Mouse (Mus musculus) erythroblast, embryonic 14.5 days (primary cell): Measurements from ENCODE around the gene Eml3. TPM values are rescaled to one million over a fixed set of nuclear protein-coding genes. Genes with fewer than 3 reads are reported as not detected.

Experiments
- H3K27me3 ChIP-seq: 2 replicates; pipeline ENCODE4 v1.6.1; 2012; ENCODE audit warnings: inconsistent platforms; ENCODE audit not compliant: control insufficient read depth
- H3K36me3 ChIP-seq: 2 replicates; pipeline ENCODE4 v1.6.1; 2012; ENCODE audit warnings: mild to moderate bottlenecking, inconsistent platforms; ENCODE audit not compliant: control insufficient read depth
- H3K4me1 ChIP-seq: 2 replicates; pipeline ENCODE4 v1.6.1; 2012; ENCODE audit warnings: inconsistent platforms; ENCODE audit not compliant: control insufficient read depth
- H3K4me3 ChIP-seq: replicated peaks from 2 replicates; pipeline ENCODE3; 2012; ENCODE audit warnings: moderate library complexity, mild to moderate bottlenecking, inconsistent platforms
- H3K9me3 ChIP-seq: 2 replicates; pipeline ENCODE4 v1.6.1; 2012; ENCODE audit warnings: low read length, inconsistent platforms, mixed read lengths; ENCODE audit not compliant: control insufficient read depth
- GATA1 ChIP-seq: IDR thresholded peaks from 2 replicates; pipeline ENCODE4 v1.6.1; 2012; ENCODE audit warnings: low read length, inconsistent platforms, mixed read lengths
- TAL1 ChIP-seq: IDR thresholded peaks from 3 replicates; pipeline ENCODE4 v1.6.1; 2012; ENCODE audit warnings: low read length, inconsistent platforms, mixed read lengths
- polyA plus RNA-seq: library from polyadenylated mRNA; stranded (reverse); fragments of >175 nt; gene quantifications from 2 replicates; pipeline ENCODE4 v1.2.3, GENCODE M21; 2012

Gene Eml3
- polyA plus RNA-seq, 1 experiment, result 1.3 TPM

GRCm38 (mm10) chr19:8908531-8908930 is 20.8 kb upstream of the Eml3 start:
- H3K36me3 ChIP-seq, result peaks cover 98% of the 10 kb centered on the region
- H3K9me3 ChIP-seq, result no peaks in the 10 kb centered on the region
- no peaks in the 10 kb centered on the region for H3K27me3 ChIP-seq
- no peak for TF ChIP-seq GATA1
- H3K4me3 ChIP-seq, result no peak overlapping the region
- H3K4me1 ChIP-seq, result no peaks in the 10 kb centered on the region

DNA sequence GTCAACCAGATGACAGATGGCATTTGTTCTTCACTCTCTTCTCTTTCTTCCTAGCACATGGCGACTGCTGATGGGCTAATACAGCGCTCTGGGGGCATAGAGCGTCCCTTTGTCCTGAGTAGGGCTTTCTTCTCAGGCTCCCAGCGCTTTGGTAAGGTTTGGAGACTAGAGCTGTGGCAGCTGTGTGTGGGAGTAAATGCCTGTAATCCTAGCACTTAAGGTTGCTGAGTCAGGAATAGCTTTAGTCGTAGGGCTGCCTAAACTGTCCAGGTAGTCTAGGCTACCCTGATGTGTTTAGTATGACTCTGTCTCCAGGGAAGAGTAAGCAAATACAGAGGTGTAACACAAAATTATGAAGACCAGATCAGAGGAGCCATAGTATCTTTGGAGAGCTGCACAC is 17.5 kb upstream of the Eml3 start:
- no peaks in the 10 kb centered on the region for H3K9me3 ChIP-seq
- no peaks in the 10 kb centered on the region for H3K4me1 ChIP-seq
- H3K36me3 ChIP-seq, result peaks cover 100% of the 10 kb centered on the region
- no peaks in the 10 kb centered on the region for H3K27me3 ChIP-seq
- H3K4me3 ChIP-seq, result no peak overlapping the region
- TF ChIP-seq TAL1 (no peak), GATA1 (no peak)

- H3K4me3 ChIP-seq, result no peak overlapping the region
- TF ChIP-seq GATA1 (no peak), TAL1 (no peak)
Measured at GRCm38 (mm10) chr19:8914212-8914611, 15.1 kb upstream of the Eml3 start.

DNA sequence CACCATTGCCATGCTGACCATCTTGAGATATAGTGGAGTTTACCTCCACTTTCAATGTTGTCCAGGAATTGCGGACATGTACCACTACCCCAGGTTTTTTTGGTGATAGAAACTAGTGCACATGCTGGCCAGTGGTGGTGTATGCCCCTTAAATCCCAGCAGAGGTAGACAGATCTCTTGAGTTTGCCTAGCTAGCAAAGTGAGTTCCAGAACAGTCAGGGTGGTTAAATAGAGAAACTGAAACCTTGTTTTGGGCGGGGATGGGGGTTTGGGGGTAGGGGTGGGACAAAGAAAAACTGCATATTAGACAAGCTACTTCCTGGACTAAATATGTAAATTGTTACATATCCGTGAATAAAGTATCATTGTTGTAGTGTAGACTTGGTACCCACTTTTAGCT is 10.4 kb upstream of the Eml3 start:
- Histone ChIP-seq H3K4me3 (no peak overlapping the region), H3K27me3 (no peaks in the 10 kb centered on the region), H3K4me1 (peaks cover 37% of the 10 kb centered on the region), H3K36me3 (peaks cover 55% of the 10 kb centered on the region), H3K9me3 (no peaks in the 10 kb centered on the region)
- TF ChIP-seq TAL1 (no peak), GATA1 (no peak)

More at GRCm38 (mm10) chr19:8914212-8914611, 15.1 kb upstream of the Eml3 start:
- Histone ChIP-seq H3K27me3 (no peaks in the 10 kb centered on the region), H3K36me3 (peaks cover 82% of the 10 kb centered on the region), H3K4me1 (peaks cover 2% of the 10 kb centered on the region), H3K9me3 (no peaks in the 10 kb centered on the region)

- TF ChIP-seq TAL1 (no peak), GATA1 (no peak)
- H3K36me3 ChIP-seq, result peaks cover 53% of the 10 kb centered on the region
- H3K4me3 ChIP-seq, result peak overlapping the region; percentile 95
- no peaks in the 10 kb centered on the region for H3K9me3 ChIP-seq
- H3K27me3 ChIP-seq, result no peaks in the 10 kb centered on the region
- H3K4me1 ChIP-seq, result peaks cover 41% of the 10 kb centered on the region
Measured at GRCm38 (mm10) chr19:8919684-8920072, 9.7 kb upstream of the Eml3 start.

DNA sequence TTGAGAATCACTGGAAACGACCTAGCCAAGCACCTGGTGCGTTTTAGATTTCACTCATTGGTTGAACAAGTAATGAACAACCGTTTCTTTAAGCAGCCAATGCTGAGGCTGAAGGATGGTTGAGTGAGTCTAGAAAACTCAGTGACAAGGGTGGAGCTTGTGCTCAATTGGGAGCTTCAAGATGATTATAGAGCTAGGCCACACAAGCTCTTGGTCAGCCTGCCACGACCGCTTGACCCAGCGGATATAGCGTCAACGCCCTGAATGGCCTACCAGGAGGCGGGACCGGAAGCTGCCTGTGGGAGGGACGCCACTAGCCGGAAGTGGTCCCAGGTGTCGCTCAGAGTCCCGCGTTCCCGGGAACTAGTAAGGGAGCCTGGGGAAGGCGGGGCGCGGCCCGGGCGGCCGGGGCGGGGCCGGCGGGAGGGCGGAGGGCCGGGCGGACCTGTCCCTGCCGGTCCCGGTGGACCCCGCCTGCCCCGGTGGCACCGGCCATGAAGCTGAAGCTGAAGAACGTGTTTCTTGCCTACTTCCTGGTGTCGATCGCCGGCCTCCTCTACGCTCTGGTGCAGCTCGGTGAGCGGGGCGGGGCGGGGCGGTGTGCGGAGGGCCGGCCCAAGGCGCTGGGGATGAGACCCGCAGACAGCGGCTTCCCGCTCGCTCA is 9.1 kb upstream of the Eml3 start, which contains the start of gene B3gat3:
Gene B3gat3 (plus strand): TSS at position 302 of the 664 bp plus-strand sequence.
- Histone ChIP-seq H3K4me1 (peaks cover 43% of the 10 kb centered on the region), H3K36me3 (peaks cover 50% of the 10 kb centered on the region)

GRCm38 (mm10) chr19:8920836-8921291 is 8.5 kb upstream of the Eml3 start:
- no peak for TF ChIP-seq TAL1
- TF ChIP-seq GATA1, result no peak

More for the DNA sequence above, 9.1 kb upstream of the Eml3 start, which contains the start of gene B3gat3:
- Histone ChIP-seq H3K4me3 (peak within 1 kb of the TSS; percentile 95), H3K9me3 (no peaks in the 10 kb centered on the region), H3K27me3 (no peaks in the 10 kb centered on the region)
- TF ChIP-seq TAL1 (no peak), GATA1 (no peak)

GRCm38 (mm10) chr19:8921741-8922140 is 7.6 kb upstream of the Eml3 start:
- Histone ChIP-seq H3K27me3 (no peaks in the 10 kb centered on the region), H3K4me3 (peak overlapping the region; percentile 95), H3K36me3 (peaks cover 50% of the 10 kb centered on the region), H3K9me3 (no peaks in the 10 kb centered on the region), H3K4me1 (peaks cover 58% of the 10 kb centered on the region)
- TF ChIP-seq TAL1 (no peak), GATA1 (no peak)

More at GRCm38 (mm10) chr19:8920836-8921291, 8.5 kb upstream of the Eml3 start:
- peaks cover 49% of the 10 kb centered on the region for H3K4me1 ChIP-seq
- H3K4me3 ChIP-seq, result peak overlapping the region; percentile 95
- H3K27me3 ChIP-seq, result no peaks in the 10 kb centered on the region
- H3K9me3 ChIP-seq, result no peaks in the 10 kb centered on the region
- H3K36me3 ChIP-seq, result peaks cover 50% of the 10 kb centered on the region

GRCm38 (mm10) chr19:8926766-8927165 is 2.6 kb upstream of the Eml3 start:
- H3K9me3 ChIP-seq, result no peaks in the 10 kb centered on the region
- H3K27me3 ChIP-seq, result no peaks in the 10 kb centered on the region
- no peak overlapping the region for H3K4me3 ChIP-seq
- peaks cover 84% of the 10 kb centered on the region for H3K4me1 ChIP-seq
- TF ChIP-seq GATA1, result no peak
- no peak for TF ChIP-seq TAL1
- H3K36me3 ChIP-seq, result peaks cover 69% of the 10 kb centered on the region
